16 mouse cellular contexts compared by ENCODE assay signal in genomic region chr9:74604415-74604814, GRCm38 (mm10).
"Had no signal": no experiment of that assay in that cellular context is flagged by ENCODE, and none has a peak within 500 bp of the region (broad histone marks: within the 10 kb centered on the region; RNA-seq: fewer than 3 reads in every experiment).

No protein-coding gene starts in this region.

- H3K27me3 ChIP-seq: neural tube, embryonic 13.5 days; neural tube, embryonic 15.5 days; stomach, embryonic 15.5 days had no signal

- H3K36me3 ChIP-seq: neural tube, embryonic 13.5 days; neural tube, embryonic 15.5 days; stomach, embryonic 15.5 days had no signal

- H3K9me3 ChIP-seq: neural tube, embryonic 13.5 days; neural tube, embryonic 15.5 days; stomach, embryonic 15.5 days had no signal

- H3K27ac ChIP-seq: neural tube, embryonic 13.5 days; neural tube, embryonic 15.5 days; stomach, embryonic 15.5 days; stomach, postnatal 0 days had no signal

- H3K4me1 ChIP-seq: neural tube, embryonic 13.5 days; neural tube, embryonic 15.5 days; stomach, embryonic 15.5 days had no signal

- DNase-seq: retina, postnatal 1 day; right cerebral cortex, adult 18-20 months; right cerebral cortex, postnatal 14 days; right cerebral cortex, postnatal 25 days; right cerebral cortex, postnatal 4 days; spleen, adult 18-20 months; thymus, adult 18-20 months; thymus, adult 2 months; thymus, postnatal 14 days; thymus, postnatal 25 days; thymus, postnatal 36 days; thymus, postnatal 4 days had no signal

- H3K9ac ChIP-seq: neural tube, embryonic 13.5 days; neural tube, embryonic 15.5 days; stomach, embryonic 15.5 days had no signal

- H3K4me3 ChIP-seq: neural tube, embryonic 13.5 days; neural tube, embryonic 15.5 days; stomach, embryonic 15.5 days had no signal

- H3K4me2 ChIP-seq: neural tube, embryonic 13.5 days; neural tube, embryonic 15.5 days; stomach, embryonic 15.5 days had no signal
